Mouse (Mus musculus) natural killer cell, adult 2 months (primary cell): ENCODE results near the gene Gm20890.
"Not testable (repeated sequence)": the region's sequence is repeated elsewhere in the genome, so short reads cannot be mapped to it uniquely, and the experiment has no call there.

Source experiments
- DNase-seq, 2 experiments: peaks; one replicate each; pipeline ENCODE4 v3.0.0; 2022; ENCODE audit warnings: low spot score in 2 of 2

Gene Gm20890

DNA sequence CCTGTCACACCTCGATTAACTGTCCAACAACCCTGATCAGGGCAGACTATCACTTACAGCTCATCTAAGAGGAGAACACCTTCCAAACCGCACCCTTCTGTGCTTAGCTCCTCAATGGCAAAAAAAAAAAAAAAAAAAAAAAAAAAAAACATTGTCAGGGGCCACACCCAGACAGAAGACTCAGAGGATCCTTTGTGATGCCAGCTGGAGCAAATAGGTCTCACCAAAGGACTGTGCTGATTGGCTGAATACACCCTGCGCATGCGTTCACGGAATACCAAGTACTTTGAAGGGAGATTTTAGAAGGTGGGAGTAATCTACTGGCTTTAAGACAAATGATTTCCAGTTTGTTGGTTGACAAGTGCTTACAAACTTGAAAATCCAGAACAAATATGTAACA lies at the start of gene Gm20890:
Gene Gm20890, minus strand, starts transcription at position 101 of the 400 bp plus-strand sequence.
- not testable (repeated sequence) for DNase-seq
